Mouse (Mus musculus) spleen, postnatal 10 days (tissue): ENCODE measurements around the gene Rnf144b.

Experiments
- DNase-seq, 2 experiments: peaks; one replicate each; pipeline ENCODE4 v3.0.0; 2021 to 2022; ENCODE audit warnings: low spot score in 2 of 2

The Rnf144b gene

DNA sequence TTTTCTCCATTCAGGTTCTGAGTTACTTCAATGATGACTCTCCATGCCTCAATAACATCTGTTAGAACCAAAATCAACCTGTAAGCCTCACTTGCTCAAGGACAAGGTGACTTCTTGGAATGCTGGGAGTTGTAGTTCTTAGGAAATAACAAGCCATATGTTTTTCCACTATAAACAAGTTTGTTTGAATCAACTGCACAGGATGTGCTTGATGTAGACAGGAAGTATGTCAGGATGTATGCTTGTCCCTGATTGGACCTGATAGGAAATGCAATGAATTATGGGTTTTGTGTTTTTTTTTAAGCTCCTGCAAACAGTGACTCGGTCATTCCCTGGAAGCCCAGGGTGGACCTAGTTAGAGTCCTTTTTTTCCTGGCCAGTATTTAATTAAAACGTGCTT is 139.5 kb downstream of the Rnf144b start:
- no peak for DNase-seq

DNA sequence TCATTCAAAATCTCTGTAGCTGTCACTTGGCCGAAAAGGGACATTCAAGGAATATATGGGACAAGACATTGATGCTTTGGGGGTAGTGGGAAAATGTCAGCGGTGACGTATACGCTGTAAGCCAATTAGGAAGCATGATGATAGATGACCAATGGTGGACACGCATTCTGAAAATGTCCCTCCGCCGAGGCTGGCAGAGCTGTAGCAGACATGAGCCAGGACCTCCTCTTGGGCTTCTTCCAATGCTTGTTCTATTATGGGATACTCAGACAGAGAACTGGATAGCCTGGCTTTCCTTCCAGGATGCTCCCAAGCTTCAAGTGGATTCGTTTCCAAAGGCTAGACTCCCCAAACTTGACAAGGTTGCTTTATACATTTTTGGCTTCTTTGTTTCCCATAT is 141.9 kb downstream of the Rnf144b start:
- DNase-seq, result no peak

- no peak for DNase-seq
Observed at GRCm38 (mm10) chr13:47266411-47266810, 144.0 kb downstream of the Rnf144b start.

DNA sequence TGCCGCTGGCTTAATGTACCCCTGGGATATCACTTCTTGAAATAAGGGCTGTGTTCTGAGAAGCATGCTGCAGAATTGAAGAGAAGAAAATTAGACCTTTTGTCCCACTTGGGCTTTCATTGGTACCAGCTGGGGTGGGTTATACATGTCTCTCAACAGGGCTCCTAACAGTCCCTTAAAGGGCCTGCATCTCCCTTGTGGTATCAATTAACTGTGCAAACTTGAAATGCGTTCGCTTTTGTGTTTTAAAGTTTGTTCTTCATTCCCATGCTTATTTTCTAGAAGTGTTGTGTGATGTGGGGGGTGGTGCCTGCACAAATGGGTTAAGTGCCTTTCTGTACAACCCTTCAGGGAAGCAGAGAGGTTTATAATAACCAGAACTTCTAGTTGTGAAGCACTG is 145.8 kb downstream of the Rnf144b start:
- no peak for DNase-seq

DNA sequence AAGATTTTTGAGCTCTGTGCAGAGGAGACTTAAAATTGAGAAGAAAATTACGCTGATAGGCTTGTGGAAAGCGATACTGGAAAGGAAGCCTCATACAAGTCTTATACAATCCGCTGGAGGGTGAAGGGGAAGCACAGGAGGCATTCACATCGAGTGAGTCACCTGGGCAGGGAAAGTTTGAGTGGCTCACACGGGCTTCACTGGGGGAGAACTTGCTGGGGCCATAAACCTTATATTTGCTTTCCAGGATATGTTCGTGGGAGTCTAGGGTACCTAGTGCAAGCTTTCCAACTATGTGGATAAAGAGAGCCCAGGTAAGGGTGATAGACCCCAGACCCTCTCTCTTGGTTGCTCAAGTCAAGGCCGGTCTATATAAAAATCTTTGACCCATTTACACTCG is 150.5 kb downstream of the Rnf144b start:
- DNase-seq, result no peak

- DNase-seq, result no peak
Observed at GRCm38 (mm10) chr13:47273487-47273886, 151.0 kb downstream of the Rnf144b start.

- DNase-seq, result no peak
Observed at GRCm38 (mm10) chr13:47274139-47274538, 151.7 kb downstream of the Rnf144b start.

GRCm38 (mm10) chr13:47277000-47277823 is 154.8 kb downstream of the Rnf144b start:
- no peak for DNase-seq

GRCm38 (mm10) chr13:47277824-47278290 is 155.4 kb downstream of the Rnf144b start:
- DNase-seq, result no peak

DNA sequence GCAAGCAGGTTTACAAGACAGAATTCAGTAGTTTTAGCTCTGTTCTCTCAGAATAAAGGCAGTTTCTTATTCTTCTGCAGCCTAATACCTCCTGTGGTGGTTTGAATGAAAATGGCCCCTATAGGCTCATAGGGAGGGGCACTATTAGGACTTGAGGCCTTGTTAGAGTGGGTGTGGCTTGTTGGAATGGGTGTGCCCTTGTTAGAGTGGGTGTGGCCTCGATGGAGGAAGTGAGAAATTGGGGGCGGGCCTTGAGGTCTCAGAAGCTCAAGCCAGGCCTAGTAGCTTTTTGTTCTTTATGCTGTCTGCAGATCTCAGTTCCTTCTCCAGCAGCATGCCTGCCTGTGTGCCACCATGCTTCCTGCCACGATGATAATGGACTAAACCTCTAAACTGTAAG is 159.8 kb downstream of the Rnf144b start:
- DNase-seq, result no peak

DNA sequence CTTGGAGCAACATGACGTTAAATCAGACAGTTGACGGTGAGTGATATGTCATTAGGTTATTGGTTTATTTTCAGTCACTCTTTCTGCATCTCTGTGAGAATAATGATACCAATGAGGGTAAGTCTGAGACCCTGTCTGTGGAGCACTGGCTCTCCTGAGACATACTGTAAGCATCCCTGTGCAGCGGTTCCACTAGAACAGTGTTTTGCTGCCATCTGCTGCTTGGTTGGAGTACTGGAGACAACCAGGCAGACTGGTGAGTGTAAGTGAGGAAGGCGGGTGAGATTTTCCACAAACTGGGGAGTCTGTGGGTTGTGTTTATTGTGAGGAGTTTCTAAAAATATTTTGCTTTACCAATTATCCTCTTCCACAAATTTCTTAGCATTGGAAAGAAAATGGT is 166.0 kb downstream of the Rnf144b start:
- peak; percentile 11 to 70 for DNase-seq

DNA sequence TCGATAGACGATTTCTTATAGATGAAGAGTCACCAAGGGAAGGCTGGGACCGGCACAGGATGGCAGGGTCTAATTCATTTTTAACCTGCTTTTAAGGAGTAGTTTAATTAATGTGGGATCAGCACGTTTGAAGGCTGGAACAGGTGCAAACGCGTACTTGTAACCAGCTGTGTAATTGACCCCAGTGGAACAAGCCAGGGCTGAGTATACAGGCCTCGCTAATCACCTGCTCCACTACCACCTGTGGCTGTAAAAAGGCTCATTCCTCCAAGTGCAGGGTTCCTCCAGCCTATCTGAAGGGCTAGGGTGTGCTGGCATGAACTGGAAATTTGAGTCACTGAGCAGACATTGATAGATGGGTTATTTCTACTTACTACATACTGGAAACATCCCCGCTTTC is 174.0 kb downstream of the Rnf144b start:
- DNase-seq, result no peak
